27 mouse cellular contexts compared by ENCODE assay signal in genomic region chr17:21375311-21375710, GRCm38 (mm10). TPM values are rescaled to one million over a fixed set of nuclear protein-coding genes. Genes with fewer than 3 reads are reported as not detected.
"Had no signal": no experiment of that assay in that cellular context is flagged by ENCODE, and none has a peak within 500 bp of the region (broad histone marks: within the 10 kb centered on the region; RNA-seq: fewer than 3 reads in every experiment).

No protein-coding gene starts in this region.

- H3K36me3 ChIP-seq: embryonic facial prominence, embryonic 10.5 days; embryonic facial prominence, embryonic 12.5 days; embryonic facial prominence, embryonic 13.5 days; embryonic facial prominence, embryonic 15.5 days; forebrain, embryonic 10.5 days; forebrain, embryonic 12.5 days; forebrain, embryonic 15.5 days; heart, embryonic 10.5 days; heart, embryonic 12.5 days had no signal

- H3K4me1 ChIP-seq: embryonic facial prominence, embryonic 12.5 days; embryonic facial prominence, embryonic 13.5 days; embryonic facial prominence, embryonic 15.5 days; forebrain, embryonic 15.5 days; heart, embryonic 10.5 days; heart, embryonic 12.5 days had no signal

- H3K27ac ChIP-seq: embryonic facial prominence, embryonic 10.5 days; embryonic facial prominence, embryonic 12.5 days; embryonic facial prominence, embryonic 13.5 days; embryonic facial prominence, embryonic 15.5 days; forebrain, embryonic 10.5 days; forebrain, embryonic 12.5 days; forebrain, embryonic 13.5 days; forebrain, embryonic 15.5 days; gastrocnemius, adult 2 months; heart, adult 2 months; heart, embryonic 10.5 days had no signal

- H3K4me3 ChIP-seq: embryonic facial prominence, embryonic 10.5 days; embryonic facial prominence, embryonic 12.5 days; embryonic facial prominence, embryonic 13.5 days; embryonic facial prominence, embryonic 15.5 days; erythroblast, embryonic 14.5 days; forebrain, embryonic 10.5 days; forebrain, embryonic 12.5 days; forebrain, embryonic 13.5 days; forebrain, embryonic 15.5 days; gastrocnemius, adult 2 months; heart, adult 2 months; heart, embryonic 10.5 days; heart, embryonic 12.5 days had no signal

- DNase-seq: cerebellum, postnatal 14 days; cerebellum, postnatal 25 days; cerebellum, postnatal 36 days; embryo, embryonic 11 days; forebrain, postnatal 0 days; gastrocnemius, adult 2 months; gastrocnemius, postnatal 10 days; gastrocnemius, postnatal 14 days; gastrocnemius, postnatal 25 days; gastrocnemius, postnatal 36 days; heart, adult 11 months; heart, adult 18-20 months; heart, adult 2 months had no signal

- H3K4me2 ChIP-seq: embryonic facial prominence, embryonic 12.5 days; embryonic facial prominence, embryonic 13.5 days; embryonic facial prominence, embryonic 15.5 days; forebrain, embryonic 12.5 days; forebrain, embryonic 13.5 days; forebrain, embryonic 15.5 days; heart, embryonic 11.5 days; heart, embryonic 12.5 days had no signal

- H3K27me3 ChIP-seq: embryonic facial prominence, embryonic 12.5 days; embryonic facial prominence, embryonic 13.5 days; embryonic facial prominence, embryonic 15.5 days; forebrain, embryonic 12.5 days; forebrain, embryonic 13.5 days; forebrain, embryonic 15.5 days; heart, embryonic 12.5 days had no signal

- H3K9me3 ChIP-seq: embryonic facial prominence, embryonic 10.5 days; embryonic facial prominence, embryonic 12.5 days; embryonic facial prominence, embryonic 13.5 days; embryonic facial prominence, embryonic 15.5 days; forebrain, embryonic 12.5 days; forebrain, embryonic 13.5 days; forebrain, embryonic 15.5 days; heart, embryonic 10.5 days; heart, embryonic 12.5 days had no signal

- ATAC-seq: forebrain, embryonic 13.5 days; forebrain, embryonic 14.5 days; forebrain, embryonic 15.5 days; forebrain, embryonic 16.5 days; forebrain, postnatal 0 days had no signal

- H3K9ac ChIP-seq: embryonic facial prominence, embryonic 12.5 days; embryonic facial prominence, embryonic 13.5 days; embryonic facial prominence, embryonic 15.5 days; forebrain, embryonic 12.5 days; forebrain, embryonic 13.5 days; forebrain, embryonic 15.5 days; forebrain, postnatal 0 days; heart, embryonic 12.5 days had no signal

RNA-seq across cellular contexts. Expression of gene Zfp677, which starts 8.2 kb away (rescaled TPM):
- polyA plus RNA-seq: erythroblast, embryonic 14.5 days had no signal

RNA-seq across cellular contexts. Expression of gene Zfp54, which starts 47.7 kb away (rescaled TPM):
- polyA plus RNA-seq: erythroblast, embryonic 14.5 days had no signal
